Mouse (Mus musculus) cerebellum, adult 2 months (tissue): ENCODE data around the gene Zfp653. TPM values are rescaled to one million over a fixed set of nuclear protein-coding genes. Genes with fewer than 3 reads are reported as not detected.
A peak's percentile ranks its signal among the peaks of the same experiment; 100 is the strongest.

Experiments
- DNase-seq, 2 experiments: peaks; one replicate each; pipeline ENCODE4 v3.0.0; 2021
- H3K27ac ChIP-seq: fragments of 200-500 bp; 2 replicates; pipeline ENCODE4 v1.5.1; 2012; ENCODE audit warnings: low read length, control low read depth, inconsistent platforms; ENCODE audit not compliant: insufficient read depth
- H3K27me3 ChIP-seq: fragments of 200-500 bp; 2 replicates; pipeline ENCODE4 v1.6.1; 2012; ENCODE audit warnings: inconsistent platforms, mild to moderate bottlenecking, low read length, moderate library complexity; ENCODE audit not compliant: control insufficient read depth, insufficient read depth
- H3K4me1 ChIP-seq: fragments of 200-500 bp; 2 replicates; pipeline ENCODE4 v1.6.1; 2011; ENCODE audit warnings: low read length; ENCODE audit not compliant: control insufficient read depth, insufficient read depth
- H3K4me3 ChIP-seq: fragments of 200-500 bp; replicated peaks from 2 replicates; pipeline ENCODE3; 2011; ENCODE audit warnings: mild to moderate bottlenecking, low read depth, low read length, control low read depth; ENCODE audit not compliant: insufficient read depth
- CTCF ChIP-seq: fragments of 200-500 bp; IDR thresholded peaks from 2 replicates; pipeline ENCODE4 v1.5.1; 2011; ENCODE audit warnings: low read depth, mild to moderate bottlenecking, control low read depth, low read length, moderate library complexity, borderline replicate concordance; ENCODE audit not compliant: insufficient read depth
- POLR2A ChIP-seq: fragments of 200-500 bp; IDR thresholded peaks from 2 replicates; pipeline ENCODE4 v1.6.1; 2011; ENCODE audit warnings: low read length, control low read depth, borderline replicate concordance; ENCODE audit not compliant: insufficient read depth
- WGBS: fragments of 180-500 bp; shearing (Covaris S2); methylation state at CpG from one replicate; pipeline ENCODE4 v1.1.7; 2018; 5-methylcytosine and 5-hydroxymethylcytosine counted together
- polyA plus RNA-seq: library from polyadenylated mRNA; depleted of rRNA; stranded (reverse); fragments of >200 nt; gene quantifications from 2 replicates; pipeline ENCODE4 v1.2.3, GENCODE M21; 2012; rRNA removed

The Zfp653 gene
- polyA plus RNA-seq, 1 experiment, result 45.4 TPM

DNA sequence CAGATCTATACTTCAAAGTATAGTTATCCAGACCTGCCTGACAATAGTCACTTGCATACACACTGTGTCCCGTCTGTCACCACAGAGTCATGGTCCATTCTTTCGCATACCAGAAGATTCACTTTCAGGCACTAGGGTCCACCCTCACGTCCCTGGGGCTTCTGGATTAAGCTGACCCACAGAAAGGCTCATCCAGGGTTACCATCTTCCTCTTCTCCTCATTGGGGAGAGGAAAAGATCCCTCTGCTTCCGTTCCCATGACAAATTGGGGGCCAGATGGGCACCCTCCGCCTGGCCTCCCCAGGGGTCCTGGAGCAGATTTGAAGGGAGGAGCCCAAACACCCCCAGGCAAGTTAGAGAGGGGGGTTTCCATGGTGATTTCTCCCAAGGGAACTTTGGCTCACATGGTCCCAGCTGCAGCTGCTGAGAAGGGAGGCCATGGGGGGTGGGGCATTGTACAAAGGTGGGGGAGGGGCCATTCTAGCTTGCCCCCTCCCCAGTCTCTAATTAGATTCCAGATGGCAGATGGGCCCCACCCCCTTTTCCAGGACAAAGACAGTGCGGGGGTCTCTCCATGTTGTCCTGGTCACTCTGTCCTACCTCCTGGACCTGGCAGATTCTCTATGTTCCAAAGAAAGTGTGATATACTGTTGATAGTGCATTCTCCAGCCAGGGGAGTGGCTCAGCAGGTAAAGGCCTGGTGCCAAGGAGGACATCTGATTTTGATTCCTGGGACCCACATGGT, 35.7 kb downstream of the Zfp653 start:
- no peak overlapping the region for H3K27ac ChIP-seq
- H3K4me1 ChIP-seq, result peaks cover 29% of the 10 kb centered on the region
- DNase-seq, result peak in 1 of 2 experiments; percentile 44
- no peak for TF ChIP-seq CTCF
- TF ChIP-seq POLR2A, result no peak
- H3K27me3 ChIP-seq, result no peaks in the 10 kb centered on the region
- 14% methylated on average over 6 of the region's 6 CpGs for WGBS
- no peak overlapping the region for H3K4me3 ChIP-seq

DNA sequence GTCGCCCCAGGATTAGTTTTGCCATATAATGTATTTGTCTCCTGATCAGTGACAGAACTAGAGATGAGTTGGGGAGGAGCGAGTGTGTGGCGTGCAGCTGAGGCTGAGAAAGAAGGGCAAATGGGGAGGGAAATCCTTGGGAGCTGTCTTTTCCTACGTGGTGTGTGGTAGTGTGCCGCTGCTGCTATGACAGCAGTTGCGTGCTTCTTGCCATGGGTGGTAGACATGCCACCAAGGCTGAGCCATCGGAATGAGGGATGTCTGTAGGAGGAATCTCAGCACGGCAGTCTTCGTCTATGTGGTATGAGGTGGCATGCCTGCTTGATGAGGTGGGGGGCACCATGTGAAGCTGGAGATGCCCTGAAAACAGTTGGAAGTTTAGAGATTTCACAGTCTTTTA, 40.8 kb downstream of the Zfp653 start:
- Histone ChIP-seq H3K27me3 (no peaks in the 10 kb centered on the region), H3K4me3 (no peak overlapping the region), H3K27ac (no peak overlapping the region), H3K4me1 (peaks cover 23% of the 10 kb centered on the region; the same call in 1 of the 2 replicates)
- TF ChIP-seq CTCF (no peak), POLR2A (no peak)
- no peak for DNase-seq
- 91% methylated on average over 9 of the region's 9 CpGs for WGBS

DNA sequence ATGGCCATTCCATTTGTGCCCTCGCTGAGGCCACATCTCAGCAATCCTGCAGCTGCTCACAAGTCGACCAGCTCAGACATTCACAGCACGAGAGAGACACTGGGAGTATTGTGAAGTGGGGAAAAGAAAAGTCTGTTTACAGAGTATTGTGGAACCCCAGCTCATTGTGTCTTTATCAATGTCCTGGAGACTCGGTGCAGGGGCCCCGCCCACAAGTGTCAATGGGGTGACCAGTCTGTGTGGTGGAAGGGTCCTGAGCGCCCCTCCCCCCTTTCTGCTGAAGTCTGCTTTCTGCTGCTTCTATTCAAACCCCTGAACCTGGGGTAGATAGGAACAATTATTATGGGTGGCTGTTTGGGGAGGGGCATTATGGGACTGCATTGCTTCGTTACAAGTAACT, 42.7 kb downstream of the Zfp653 start:
- TF ChIP-seq POLR2A (no peak), CTCF (no peak)
- Histone ChIP-seq H3K27ac (peak overlapping the region; percentile 18; the same call in 1 of the 2 replicates), H3K4me1 (peaks cover 21% of the 10 kb centered on the region), H3K4me3 (no peak overlapping the region), H3K27me3 (no peaks in the 10 kb centered on the region)
- WGBS, result 37% methylated on average over 7 of the region's 7 CpGs
- DNase-seq, result no peak

DNA sequence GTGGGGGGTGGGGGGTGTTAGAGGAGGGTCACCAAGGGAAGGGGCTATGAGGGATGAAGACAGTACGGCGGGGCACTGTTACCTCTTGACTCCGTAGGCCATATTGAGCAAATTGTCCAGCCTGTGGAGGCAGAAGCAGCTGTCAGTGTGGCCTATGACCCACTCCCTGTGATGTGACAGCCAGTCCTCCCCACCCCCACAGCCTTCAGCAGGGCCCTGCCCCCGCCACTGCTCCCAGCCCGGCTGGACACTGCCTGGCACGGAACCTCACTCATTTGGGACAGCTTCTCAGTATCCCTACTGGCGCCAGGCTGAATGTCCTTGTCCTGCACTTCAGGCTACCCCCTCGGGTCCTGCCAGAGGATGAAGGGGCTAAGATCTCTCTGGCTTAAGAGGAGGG, 46.6 kb downstream of the Zfp653 start:
- 26% methylated on average over 8 of the region's 8 CpGs for WGBS
- peak overlapping the region; percentile 20; the same call in 1 of the 2 replicates for H3K27ac ChIP-seq
- peaks cover 21% of the 10 kb centered on the region for H3K4me1 ChIP-seq
- peak in 1 of 2 experiments; percentile 58 for DNase-seq
- no peaks in the 10 kb centered on the region for H3K27me3 ChIP-seq
- TF ChIP-seq CTCF (no peak), POLR2A (no peak)
- H3K4me3 ChIP-seq, result no peak overlapping the region

DNA sequence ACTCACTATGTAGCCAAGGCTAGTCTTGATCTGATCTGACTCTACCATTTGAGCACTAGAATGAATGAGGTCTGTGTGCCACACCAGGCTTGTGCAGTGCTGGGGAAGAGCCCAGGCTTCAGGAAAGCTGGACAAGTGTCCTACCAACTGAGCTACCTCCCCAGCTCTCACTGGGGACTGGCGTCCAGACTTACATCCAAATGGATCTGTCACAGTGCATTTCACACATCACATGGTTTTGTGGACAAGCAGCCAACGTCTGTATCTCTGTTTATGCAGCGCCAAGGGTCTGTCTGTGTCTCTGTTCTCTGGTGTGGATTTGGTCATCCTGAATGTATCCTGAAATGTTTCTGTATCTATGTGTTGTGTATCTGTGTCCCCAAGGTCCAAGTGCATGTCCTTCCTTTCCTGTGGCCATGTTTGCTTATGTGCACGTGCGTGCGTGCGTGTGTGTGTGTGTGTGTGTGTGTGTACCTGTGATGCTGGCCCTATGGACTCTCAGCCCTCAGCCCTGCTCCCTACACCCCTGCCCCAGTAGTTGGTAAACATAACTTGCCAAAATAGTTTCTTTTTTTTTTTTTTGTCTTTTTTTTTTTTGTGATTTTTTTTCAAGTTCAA, 53.9 kb downstream of the Zfp653 start:
- no peak overlapping the region for H3K4me3 ChIP-seq
- peak; percentile 63 to 81 for DNase-seq
- peaks cover 19% of the 10 kb centered on the region for H3K4me1 ChIP-seq
- H3K27me3 ChIP-seq, result no peaks in the 10 kb centered on the region
- 23% methylated on average over 7 of the region's 7 CpGs for WGBS
- H3K27ac ChIP-seq, result peak overlapping the region; percentile 54
- TF ChIP-seq CTCF (no peak), POLR2A (no peak)

DNA sequence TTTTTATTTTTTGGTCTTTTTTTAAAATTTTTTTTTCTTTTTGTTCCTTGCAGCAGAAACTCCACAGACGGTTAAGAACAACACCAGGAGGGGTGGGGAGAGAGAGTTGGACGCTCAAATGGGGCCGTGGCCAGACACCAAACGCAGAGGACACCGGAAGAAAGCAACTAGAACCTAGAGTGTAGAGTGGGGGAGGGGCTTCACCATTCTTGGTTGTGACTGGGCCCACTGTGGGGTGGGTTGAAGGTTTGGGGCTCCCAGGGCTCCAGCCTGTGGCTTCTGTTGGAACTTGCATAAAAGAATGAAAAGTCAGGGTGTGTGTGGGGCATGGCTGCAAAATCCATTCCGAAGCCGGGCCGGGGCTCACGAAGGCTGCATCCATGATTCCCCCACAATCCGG, 54.9 kb downstream of the Zfp653 start:
- Histone ChIP-seq H3K27me3 (no peaks in the 10 kb centered on the region), H3K27ac (peak overlapping the region; percentile 54; the same call in 1 of the 2 replicates), H3K4me3 (no peak overlapping the region), H3K4me1 (peaks cover 23% of the 10 kb centered on the region)
- 56% methylated on average over 10 of the region's 10 CpGs for WGBS
- TF ChIP-seq POLR2A (no peak), CTCF (no peak)
- no peak for DNase-seq

DNA sequence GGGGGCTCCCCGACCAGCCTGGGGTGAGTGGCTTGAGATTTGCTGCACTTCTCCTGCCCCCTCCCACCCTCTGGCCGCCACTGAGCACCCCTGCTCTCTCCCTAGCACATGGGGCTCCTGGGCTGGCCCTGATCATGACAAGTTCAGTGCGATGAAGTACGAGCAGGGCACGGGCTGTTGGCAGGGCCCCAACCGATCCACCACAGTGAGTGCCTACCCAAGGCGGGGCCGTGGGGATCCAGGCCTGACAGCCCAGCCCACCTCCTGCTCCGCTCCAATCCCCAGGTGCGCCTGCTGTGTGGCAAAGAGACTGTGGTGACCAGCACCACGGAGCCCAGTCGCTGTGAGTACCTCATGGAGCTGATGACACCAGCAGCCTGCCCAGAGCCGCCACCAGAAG, 58.4 kb downstream of the Zfp653 start:
- peaks cover 31% of the 10 kb centered on the region for H3K4me1 ChIP-seq
- H3K27ac ChIP-seq, result no peak overlapping the region
- TF ChIP-seq POLR2A, result no peak
- no peak for TF ChIP-seq CTCF
- no peaks in the 10 kb centered on the region for H3K27me3 ChIP-seq
- WGBS, result 62% methylated on average over 13 of the region's 13 CpGs
- H3K4me3 ChIP-seq, result no peak overlapping the region
- no peak for DNase-seq

DNA sequence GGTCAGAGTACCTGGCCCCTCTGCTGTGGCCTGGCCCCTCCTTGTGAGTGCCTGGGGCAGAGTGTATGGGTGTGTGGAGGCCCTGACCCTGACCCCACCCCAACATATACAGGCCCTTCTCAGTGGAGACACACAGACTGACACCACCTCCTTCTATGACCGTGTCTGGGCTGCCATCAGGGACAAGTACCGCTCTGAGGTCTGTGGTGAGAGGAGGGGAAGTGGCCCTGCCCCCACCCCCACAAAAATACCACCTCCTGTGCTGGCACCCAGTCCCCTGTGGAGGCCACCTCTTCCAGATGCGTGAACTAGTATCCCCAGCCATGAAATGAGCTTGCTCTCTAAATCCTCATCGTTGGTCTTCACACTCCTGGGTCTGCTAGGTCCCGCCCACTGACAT, 60.1 kb downstream of the Zfp653 start:
- Histone ChIP-seq H3K27ac (no peak overlapping the region), H3K27me3 (no peaks in the 10 kb centered on the region), H3K4me3 (no peak overlapping the region), H3K4me1 (peaks cover 18% of the 10 kb centered on the region; the same call in 1 of the 2 replicates)
- no peak for TF ChIP-seq CTCF
- TF ChIP-seq POLR2A, result no peak
- DNase-seq, result no peak
- WGBS, result 78% methylated on average over 5 of the region's 5 CpGs

Other genes starting within 250 kb of the Zfp653 start
- not detected in 2 replicates for gene Angptl8, start 235.9 kb downstream of the Zfp653 start, polyA plus RNA-seq
- gene Dock6, start 218.7 kb downstream of the Zfp653 start, polyA plus RNA-seq, result 39.3 and 41.4 TPM in 2 replicates
- 13.9 and 16.3 TPM in 2 replicates for gene Rab3d, start 153.2 kb downstream of the Zfp653 start, polyA plus RNA-seq
- 14.7 and 16.6 TPM in 2 replicates for gene Ccdc159, start 143.9 kb downstream of the Zfp653 start, polyA plus RNA-seq
- gene Tmem205, start 143.8 kb downstream of the Zfp653 start, polyA plus RNA-seq, result 62.5 and 64.1 TPM in 2 replicates
- gene Plppr2, start 134.3 kb downstream of the Zfp653 start, polyA plus RNA-seq, result 97.5 and 106 TPM in 2 replicates
- gene Swsap1, start 115.6 kb downstream of the Zfp653 start, polyA plus RNA-seq, result 12.2 and 12.8 TPM in 2 replicates
- gene Epor, start 107.9 kb downstream of the Zfp653 start, polyA plus RNA-seq, result 9.2 and 10.4 TPM in 2 replicates
- gene Rgl3, start 81.9 kb downstream of the Zfp653 start, polyA plus RNA-seq, result 67.6 and 83.3 TPM in 2 replicates
- gene Ccdc151, start 68.7 kb downstream of the Zfp653 start, polyA plus RNA-seq, result 2.4 and 2.7 TPM in 2 replicates
- gene Prkcsh, start 68.6 kb downstream of the Zfp653 start, polyA plus RNA-seq, result 91.3 and 95.3 TPM in 2 replicates
- gene Elavl3, start 19.4 kb downstream of the Zfp653 start, polyA plus RNA-seq, result 165 and 169 TPM in 2 replicates
- gene Gm49318, start 117 bp downstream of the Zfp653 start, polyA plus RNA-seq, result not detected in 2 replicates
- 85.2 and 90.2 TPM in 2 replicates for gene Ecsit, start 14.1 kb upstream of the Zfp653 start, polyA plus RNA-seq
- gene Cnn1, start 27.8 kb upstream of the Zfp653 start, polyA plus RNA-seq, result 1.6 and 1.8 TPM in 2 replicates
- 125 and 130 TPM in 2 replicates for gene Elof1, start 45.8 kb upstream of the Zfp653 start, polyA plus RNA-seq
- gene Acp5, start 64.3 kb upstream of the Zfp653 start, polyA plus RNA-seq, result 0.25 and 0.28 TPM in 2 replicates
- 115 and 150 TPM in 2 replicates for gene Pigyl, start 85.5 kb upstream of the Zfp653 start, polyA plus RNA-seq
- 0.07 and 0.13 TPM in 2 replicates for gene Zfp872, start 116.7 kb upstream of the Zfp653 start, polyA plus RNA-seq
- gene Zfp809, start 154.3 kb upstream of the Zfp653 start, polyA plus RNA-seq, result 16.8 and 19.8 TPM in 2 replicates
- gene Zfp599, start 188.5 kb upstream of the Zfp653 start, polyA plus RNA-seq, result 2.8 and 3.2 TPM in 2 replicates
- gene Zfp810, start 236.3 kb upstream of the Zfp653 start, polyA plus RNA-seq, result 14.5 and 15.3 TPM in 2 replicates